25 mouse cellular contexts compared by ENCODE assay signal in the genomic region with DNA sequence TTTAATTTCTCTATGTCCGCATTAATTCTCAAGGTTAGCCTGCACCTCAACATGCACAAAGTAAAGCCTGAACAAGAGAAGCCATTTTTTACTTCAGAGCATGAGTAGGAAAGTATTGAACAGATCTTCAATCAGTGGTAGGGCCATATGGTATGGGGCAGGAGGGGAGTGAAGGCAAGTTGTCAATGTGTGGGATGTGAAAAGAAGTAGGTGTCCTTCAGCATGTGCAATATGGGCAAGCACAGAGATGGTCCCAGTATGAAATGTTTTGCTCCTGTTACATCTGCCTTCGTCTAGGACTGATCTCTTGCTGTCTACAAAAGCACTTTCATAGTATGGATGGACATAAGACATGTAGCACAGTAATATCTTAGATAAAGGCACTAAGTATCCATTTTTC.
A peak's percentile ranks its signal among the peaks of the same experiment; 100 is the strongest.
DNase-seq lines count a peak whose midpoint lies in the region; ATAC-seq and TF ChIP-seq lines count a peak whose summit lies in the region.
"Had no signal": no experiment of that assay in that cellular context is flagged by ENCODE, and none has a peak within 500 bp of the region (broad histone marks: within the 10 kb centered on the region; RNA-seq: fewer than 3 reads in every experiment).

No protein-coding gene starts in this region.

- H3K27ac ChIP-seq in layer of hippocampus, adult 2 months: peak overlapping the region; percentile 82
- H3K27ac ChIP-seq: embryonic facial prominence, embryonic 15.5 days; hindbrain, embryonic 10.5 days; kidney, embryonic 15.5 days; limb, embryonic 13.5 days; liver, embryonic 13.5 days; midbrain, embryonic 12.5 days; stomach, postnatal 0 days had no signal

- intact Hi-C loops in left cerebral cortex, postnatal 25 days (cut with DNase I): no loop called here
- intact Hi-C loops in left cerebral cortex, postnatal 4 days (cut with DNase I): no loop called here

- ATAC-seq in frontal cortex, adult (ENCODE audit: low TSS enrichment): peak; percentile 73
- ATAC-seq: forebrain, embryonic 14.5 days; intestine, postnatal 0 days had no signal

- H3K4me3 ChIP-seq in layer of hippocampus, adult 2 months: no peak overlapping the region
- H3K4me3 ChIP-seq: embryonic facial prominence, embryonic 15.5 days; heart, embryonic 12.5 days; hindbrain, embryonic 10.5 days; kidney, embryonic 15.5 days; limb, embryonic 13.5 days; liver, embryonic 13.5 days; midbrain, embryonic 12.5 days had no signal

- DNase-seq in frontal cortex, postnatal 10 days (ENCODE audit: low spot score in 2 of 2): no peak
- DNase-seq in left cerebral cortex, postnatal 25 days (ENCODE audit: low spot score in 2 of 2): peak; percentile 11 to 75
- DNase-seq in left cerebral cortex, postnatal 4 days: no peak
- DNase-seq in layer of hippocampus, adult 2 months (ENCODE audit: low spot score in 2 of 2): peak; percentile 69 to 74
- DNase-seq in right cerebral cortex, postnatal 25 days: peak; percentile 8
- DNase-seq in cerebellum, postnatal 14 days: no peak
- no peak for DNase-seq in heart, adult 9 months (ENCODE audit: low spot score in 2 of 2)
- DNase-seq: adrenal gland, postnatal 10 days; cerebellum, adult 8-10 months; gastrocnemius, postnatal 10 days; heart, postnatal 10 days; kidney, postnatal 36 days; liver, embryonic 13.5 days; lung, adult 2 months; lung, postnatal 14 days had no signal

- TF ChIP-seq CTCF in layer of hippocampus, adult 2 months (conservative IDR thresholded peaks at IDR 0.05): no peak

Comparison
In these comparisons a context has a peak if more than half of its experiments do, and no peak if none do; other contexts are left out.
1. DNase-seq: peak in left cerebral cortex, postnatal 25 days (2 of 2), layer of hippocampus, adult 2 months (2 of 2) and right cerebral cortex, postnatal 25 days (single experiment); none in frontal cortex, postnatal 10 days (0 of 2), left cerebral cortex, postnatal 4 days (single experiment), cerebellum, postnatal 14 days (0 of 2) and heart, adult 9 months (0 of 2).